Mouse (Mus musculus): Measurements from ENCODE around the gene Slc16a7. TPM values are rescaled to one million over a fixed set of nuclear protein-coding genes. Genes with fewer than 3 reads are reported as not detected.

Gene Slc16a7
- total and polyA plus RNA-seq, 3 experiments = not detected

GRCm38 (mm10) chr10:125274519-125275148, 114.6 kb downstream of the Slc16a7 start:
- no peaks in the 10 kb centered on the region for H3K36me3 ChIP-seq (ENCODE audit: control insufficient read depth in 1 of 2, insufficient read depth in 2 of 2, low read length in 2 of 2)

GRCm38 (mm10) chr10:125273759-125274158, 115.5 kb downstream of the Slc16a7 start:
- Histone ChIP-seq H3K27me3 (ENCODE audit: control insufficient read depth in 1 of 2, insufficient read depth in 2 of 2, low read length in 2 of 2) (no peaks in the 10 kb centered on the region), H3K27ac (ENCODE audit: control insufficient read depth, low read depth, low read length) (no peak overlapping the region), H3K9me3 (replicated peaks; ENCODE audit: insufficient read depth, low read length) (no peaks in the 10 kb centered on the region), H3K4me3 (ENCODE audit: control insufficient read depth in 1 of 2, insufficient read depth in 1 of 2, low read depth in 2 of 2, low read length in 2 of 2) (no peak overlapping the region), H3K9ac (ENCODE audit: control insufficient read depth, low read depth, low read length, poor library complexity, severe bottlenecking) (no peak overlapping the region), H3K79me2 (ENCODE audit: control insufficient read depth, insufficient read depth, low read length, poor library complexity) (no peaks in the 10 kb centered on the region), H3K4me1 (ENCODE audit: control insufficient read depth in 1 of 2, insufficient read depth in 2 of 2, low read length in 2 of 2) (no peaks in the 10 kb centered on the region), H3K36me3 (ENCODE audit: control insufficient read depth in 1 of 2, insufficient read depth in 2 of 2, low read length in 2 of 2) (no peaks in the 10 kb centered on the region)
- no peak for DNase-seq (ENCODE audit: low read depth, low spot score)
- no peak for TF ChIP-seq ZKSCAN1 (IDR thresholded peaks at IDR 0.05; ENCODE audit: low read depth, low read length)
- TF ChIP-seq GABPA (IDR thresholded peaks at IDR 0.05; ENCODE audit: low read depth, low read length) = no peak
- TF ChIP-seq POLR2AphosphoS2 (IDR thresholded peaks at IDR 0.05; ENCODE audit: low read length) = no peak
- no peak for TF ChIP-seq MAZ (IDR thresholded peaks at IDR 0.05; ENCODE audit: low read depth, low read length)
- no peak for TF ChIP-seq MEF2A (IDR thresholded peaks at IDR 0.05; ENCODE audit: extremely low read depth, insufficient replicate concordance, low read depth, low read length, poor library complexity, severe bottlenecking)
- TF ChIP-seq MXI1 (IDR thresholded peaks at IDR 0.05; ENCODE audit: low read depth, low read length) = no peak
- no peak for TF ChIP-seq NELFE (IDR thresholded peaks at IDR 0.05; ENCODE audit: low read depth, low read length)
- no peak for TF ChIP-seq HCFC1 (IDR thresholded peaks at IDR 0.05; ENCODE audit: low read depth, low read length)
- TF ChIP-seq SIN3A (IDR thresholded peaks at IDR 0.05; ENCODE audit: low read length) = no peak
- no peak for TF ChIP-seq ZNF384 (IDR thresholded peaks at IDR 0.05; ENCODE audit: low read depth, low read length)
- TF ChIP-seq RAD21 (IDR thresholded peaks at IDR 0.05; ENCODE audit: low read depth, low read length) = no peak
- no peak for TF ChIP-seq USF2 (IDR thresholded peaks at IDR 0.05; ENCODE audit: borderline replicate concordance in 1 of 2, insufficient read depth in 1 of 2, low read depth in 1 of 2, low read length in 2 of 2)
- TF ChIP-seq MYB (IDR thresholded peaks at IDR 0.05; ENCODE audit: low read depth, low read length) = no peak
- no peak for TF ChIP-seq JUND (IDR thresholded peaks at IDR 0.05; ENCODE audit: low read depth, low read length)

More at GRCm38 (mm10) chr10:125274519-125275148, 114.6 kb downstream of the Slc16a7 start:
- Histone ChIP-seq H3K27ac (ENCODE audit: control insufficient read depth, low read depth, low read length) (no peak overlapping the region), H3K9ac (ENCODE audit: control insufficient read depth, low read depth, low read length, poor library complexity, severe bottlenecking) (no peak overlapping the region), H3K4me1 (ENCODE audit: control insufficient read depth in 1 of 2, insufficient read depth in 2 of 2, low read length in 2 of 2) (no peaks in the 10 kb centered on the region), H3K9me3 (replicated peaks; ENCODE audit: insufficient read depth, low read length) (no peaks in the 10 kb centered on the region), H3K27me3 (ENCODE audit: control insufficient read depth in 1 of 2, insufficient read depth in 2 of 2, low read length in 2 of 2) (no peaks in the 10 kb centered on the region), H3K4me3 (ENCODE audit: control insufficient read depth in 1 of 2, insufficient read depth in 1 of 2, low read depth in 2 of 2, low read length in 2 of 2) (no peak overlapping the region), H3K79me2 (ENCODE audit: control insufficient read depth, insufficient read depth, low read length, poor library complexity) (no peaks in the 10 kb centered on the region)
- no peak for DNase-seq (ENCODE audit: low read depth, low spot score)
- TF ChIP-seq HCFC1 (IDR thresholded peaks at IDR 0.05; ENCODE audit: low read depth, low read length) = no peak
- TF ChIP-seq GABPA (IDR thresholded peaks at IDR 0.05; ENCODE audit: low read depth, low read length) = no peak
- TF ChIP-seq SIN3A (IDR thresholded peaks at IDR 0.05; ENCODE audit: low read length) = no peak
- no peak for TF ChIP-seq TAL1 (IDR thresholded peaks at IDR 0.05; ENCODE audit: low read length)
- TF ChIP-seq MAZ (IDR thresholded peaks at IDR 0.05; ENCODE audit: low read depth, low read length) = no peak
- no peak for TF ChIP-seq MYC (IDR thresholded peaks at IDR 0.05; ENCODE audit: low read depth, low read length)
- TF ChIP-seq CHD2 (IDR thresholded peaks at IDR 0.05; ENCODE audit: low read length) = no peak
- TF ChIP-seq NRF1 (IDR thresholded peaks at IDR 0.05; ENCODE audit: insufficient read depth, low read depth, low read length, poor library complexity, severe bottlenecking) = no peak
- TF ChIP-seq ZMIZ1 (IDR thresholded peaks at IDR 0.05; ENCODE audit: low read depth, low read length) = no peak
- TF ChIP-seq POLR2A (IDR thresholded peaks at IDR 0.05; ENCODE audit: control insufficient read depth in 1 of 2, insufficient read depth in 1 of 2, low read depth in 1 of 2, low read length in 2 of 2, poor library complexity in 1 of 2) = no peak
- TF ChIP-seq USF2 (IDR thresholded peaks at IDR 0.05; ENCODE audit: borderline replicate concordance in 1 of 2, insufficient read depth in 1 of 2, low read depth in 1 of 2, low read length in 2 of 2) = no peak
- no peak for TF ChIP-seq TCF12 (IDR thresholded peaks at IDR 0.05; ENCODE audit: low read depth, low read length)
- no peak for TF ChIP-seq NELFE (IDR thresholded peaks at IDR 0.05; ENCODE audit: low read depth, low read length)
- TF ChIP-seq POLR2AphosphoS5 (IDR thresholded peaks at IDR 0.05; ENCODE audit: borderline replicate concordance, low read depth, low read length) = no peak
- TF ChIP-seq ZC3H11A (IDR thresholded peaks at IDR 0.05; ENCODE audit: low read depth, low read length) = no peak
- TF ChIP-seq ZNF384 (IDR thresholded peaks at IDR 0.05; ENCODE audit: low read depth, low read length) = no peak
- TF ChIP-seq MAX (IDR thresholded peaks at IDR 0.05; ENCODE audit: low read length) = no peak
- TF ChIP-seq ETS1 (IDR thresholded peaks at IDR 0.05; ENCODE audit: low read depth, low read length) = no peak
- TF ChIP-seq ZKSCAN1 (IDR thresholded peaks at IDR 0.05; ENCODE audit: low read depth, low read length) = no peak

Data from MEL (cell line).